Mouse (Mus musculus): ENCODE data around the gene Vdr. TPM values are rescaled to one million over a fixed set of nuclear protein-coding genes. Genes with fewer than 3 reads are reported as not detected.

The Vdr gene
- total and polyA plus RNA-seq, 3 experiments: 1.1 to 2.3 (median 2.0) TPM

- WGBS: 12% methylated on average over 10 of the region's 10 CpGs
- intact Hi-C loops (cut with DNase I): loop anchor here (1.0 kb wide), 1 partner anchor 10 kb away; no protein-coding TSS in a partner anchor
- Histone ChIP-seq H3K79me2 (replicated peaks; ENCODE audit: control insufficient read depth, insufficient read depth, low read length) (peaks cover 5% of the 10 kb centered on the region), H3K4me3 (peak overlapping the region; percentile 27), H3K27me3 (ENCODE audit: control insufficient read depth, insufficient read depth, low read length) (no peaks in the 10 kb centered on the region), H3K4me1 (ENCODE audit: control insufficient read depth, insufficient read depth, low read length) (peaks cover 47% of the 10 kb centered on the region), H3K36me3 (ENCODE audit: control insufficient read depth, insufficient read depth, low read length) (peaks cover 23% of the 10 kb centered on the region), H3K9ac (ENCODE audit: low read depth, low read length) (no peak overlapping the region), H3K27ac (peak overlapping the region; percentile 88)
- TF ChIP-seq POLR2A (IDR thresholded peaks at IDR 0.05; ENCODE audit: insufficient read depth, low read depth, low read length) (no peak), CTCF (IDR thresholded peaks at IDR 0.05) (peak; percentile 58), EP300 (IDR thresholded peaks at IDR 0.05; ENCODE audit: insufficient read depth, low read depth, low read length) (peak; percentile 82; the same call in 1 of the 2 replicates)
- DNase-seq: peak; percentile 59 to 70
These were observed 89.0 kb downstream of the Vdr start for GRCm38 (mm10) chr15:97821321-97821982.

GRCm38 (mm10) chr15:97819937-97820336 is 90.5 kb downstream of the Vdr start:
- WGBS: 58% methylated on average over 9 of the region's 9 CpGs
- TF ChIP-seq EP300 (IDR thresholded peaks at IDR 0.05; ENCODE audit: insufficient read depth, low read depth, low read length) (no peak), CTCF (IDR thresholded peaks at IDR 0.05) (no peak), POLR2A (IDR thresholded peaks at IDR 0.05; ENCODE audit: insufficient read depth, low read depth, low read length) (no peak)
- Histone ChIP-seq H3K27me3 (ENCODE audit: control insufficient read depth, insufficient read depth, low read length) (no peaks in the 10 kb centered on the region), H3K9ac (ENCODE audit: low read depth, low read length) (no peak overlapping the region), H3K79me2 (replicated peaks; ENCODE audit: control insufficient read depth, insufficient read depth, low read length) (peaks cover 5% of the 10 kb centered on the region), H3K36me3 (ENCODE audit: control insufficient read depth, insufficient read depth, low read length) (peaks cover 27% of the 10 kb centered on the region), H3K27ac (peak overlapping the region; percentile 88; the same call in 1 of the 2 replicates), H3K4me1 (ENCODE audit: control insufficient read depth, insufficient read depth, low read length) (peaks cover 52% of the 10 kb centered on the region), H3K4me3 (no peak overlapping the region)
- intact Hi-C loops (cut with DNase I): no loop called here
- no peak for DNase-seq

- peaks cover 53% of the 10 kb centered on the region for H3K4me1 ChIP-seq (ENCODE audit: control insufficient read depth, insufficient read depth, low read length)
- peaks cover 7% of the 10 kb centered on the region for H3K79me2 ChIP-seq (replicated peaks; ENCODE audit: control insufficient read depth, insufficient read depth, low read length)
- H3K36me3 ChIP-seq (ENCODE audit: control insufficient read depth, insufficient read depth, low read length): peaks cover 21% of the 10 kb centered on the region
- H3K27ac ChIP-seq: no peak overlapping the region; the same call in 1 of the 2 replicates
- no peak for DNase-seq
- no peak overlapping the region for H3K9ac ChIP-seq (ENCODE audit: low read depth, low read length)
- TF ChIP-seq CTCF (IDR thresholded peaks at IDR 0.05) (peak; percentile 31), POLR2A (IDR thresholded peaks at IDR 0.05; ENCODE audit: insufficient read depth, low read depth, low read length) (no peak)
- H3K4me3 ChIP-seq: no peak overlapping the region
- intact Hi-C loops (cut with DNase I): no loop called here
- WGBS: 64% methylated on average over 17 of the region's 17 CpGs
- no peaks in the 10 kb centered on the region for H3K27me3 ChIP-seq (ENCODE audit: control insufficient read depth, insufficient read depth, low read length)
These were observed 94.0 kb downstream of the Vdr start for GRCm38 (mm10) chr15:97816199-97816994.

- peaks cover 18% of the 10 kb centered on the region for H3K36me3 ChIP-seq (ENCODE audit: control insufficient read depth, insufficient read depth, low read length)
- no peak for DNase-seq
- intact Hi-C loops (cut with DNase I): no loop called here
- TF ChIP-seq CTCF (IDR thresholded peaks at IDR 0.05): no peak
- TF ChIP-seq POLR2A (IDR thresholded peaks at IDR 0.05; ENCODE audit: insufficient read depth, low read depth, low read length): no peak
- TF ChIP-seq EP300 (IDR thresholded peaks at IDR 0.05; ENCODE audit: insufficient read depth, low read depth, low read length): no peak
- no peaks in the 10 kb centered on the region for H3K27me3 ChIP-seq (ENCODE audit: control insufficient read depth, insufficient read depth, low read length)
- 73% methylated on average over 4 of the region's 4 CpGs for WGBS
- peak overlapping the region; percentile 62; the same call in 1 of the 2 replicates for H3K27ac ChIP-seq
- peaks cover 10% of the 10 kb centered on the region for H3K79me2 ChIP-seq (replicated peaks; ENCODE audit: control insufficient read depth, insufficient read depth, low read length)
- H3K9ac ChIP-seq (ENCODE audit: low read depth, low read length): no peak overlapping the region
- no peak overlapping the region for H3K4me3 ChIP-seq
- H3K4me1 ChIP-seq (ENCODE audit: control insufficient read depth, insufficient read depth, low read length): peaks cover 52% of the 10 kb centered on the region
These were observed 95.2 kb downstream of the Vdr start for GRCm38 (mm10) chr15:97815254-97815653.

- H3K27me3 ChIP-seq (ENCODE audit: control insufficient read depth, insufficient read depth, low read length): no peaks in the 10 kb centered on the region
- H3K9ac ChIP-seq (ENCODE audit: low read depth, low read length): peak overlapping the region; percentile 31
- intact Hi-C loops (cut with DNase I): no loop called here
- H3K4me1 ChIP-seq (ENCODE audit: control insufficient read depth, insufficient read depth, low read length): peaks cover 52% of the 10 kb centered on the region
- no peak overlapping the region for H3K4me3 ChIP-seq
- peak in 1 of 2 experiments; percentile 40 for DNase-seq
- WGBS: 13% methylated on average over 5 of the region's 5 CpGs
- H3K27ac ChIP-seq: peak overlapping the region; percentile 62
- no peak for TF ChIP-seq EP300 (IDR thresholded peaks at IDR 0.05; ENCODE audit: insufficient read depth, low read depth, low read length)
- TF ChIP-seq CTCF (IDR thresholded peaks at IDR 0.05): no peak
- no peak for TF ChIP-seq POLR2A (IDR thresholded peaks at IDR 0.05; ENCODE audit: insufficient read depth, low read depth, low read length)
- peaks cover 20% of the 10 kb centered on the region for H3K36me3 ChIP-seq (ENCODE audit: control insufficient read depth, insufficient read depth, low read length)
- H3K79me2 ChIP-seq (replicated peaks; ENCODE audit: control insufficient read depth, insufficient read depth, low read length): peaks cover 11% of the 10 kb centered on the region
These were observed 95.7 kb downstream of the Vdr start for GRCm38 (mm10) chr15:97814703-97815102.

Measured in heart, adult 2 months (tissue).